Mouse (Mus musculus) spleen, adult 2 months (tissue): ENCODE results near the gene Trim2.

Experiments used
- CTCF ChIP-seq: fragments of 200-500 bp; IDR thresholded peaks from 2 replicates; pipeline ENCODE4 v1.5.1; 2011; ENCODE audit warnings: mild to moderate bottlenecking, inconsistent platforms; ENCODE audit not compliant: insufficient read depth, insufficient read length, insufficient replicate concordance; ENCODE audit errors: extremely low read depth
- POLR2A ChIP-seq: fragments of 200-500 bp; IDR thresholded peaks from 2 replicates; pipeline ENCODE4 v1.6.1; 2011; ENCODE audit warnings: low read depth, low read length, inconsistent platforms

DNA sequence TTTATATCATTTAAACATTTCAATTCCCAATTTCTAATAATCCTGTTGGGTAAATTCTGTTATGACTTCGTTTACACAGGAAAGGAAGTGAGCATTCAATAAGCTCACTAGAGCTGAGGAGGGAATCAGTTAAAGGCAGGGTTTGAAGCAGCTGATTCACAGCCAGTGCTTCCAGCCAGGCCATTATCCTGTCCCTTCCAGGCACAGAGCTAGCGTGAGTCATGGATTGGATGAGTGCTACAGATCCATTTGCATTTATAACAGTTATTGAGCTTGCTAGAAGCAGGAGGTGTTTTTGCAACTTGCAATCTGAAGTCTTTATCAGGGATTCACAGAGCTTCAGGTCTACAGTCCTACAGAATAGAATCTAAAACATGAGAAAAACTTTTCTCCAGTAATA is 99.3 kb downstream of the Trim2 start:
- no peak for TF ChIP-seq CTCF
- TF ChIP-seq POLR2A: no peak
